Mouse (Mus musculus): Measurements from ENCODE around the gene Ddah1.

DNA sequence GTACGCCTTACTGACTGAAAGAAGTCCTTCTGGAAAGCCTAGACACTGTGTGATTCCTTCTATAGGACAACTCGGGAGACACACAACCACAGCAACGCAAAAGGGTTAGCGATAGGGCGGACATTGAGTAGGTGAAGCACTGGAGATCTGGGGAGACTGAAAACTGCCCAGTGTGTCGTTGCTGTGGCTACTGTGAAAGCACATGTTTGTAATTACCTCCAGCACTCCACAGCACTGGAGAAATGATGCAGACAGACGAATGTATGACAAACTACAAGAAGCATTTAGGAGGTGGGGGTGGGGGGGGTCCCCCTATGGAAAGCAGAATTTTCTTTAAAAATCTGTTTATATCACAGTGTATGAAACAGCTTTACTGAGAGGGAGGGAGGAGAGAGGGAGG lies 37.4 kb downstream of the Ddah1 start:
- no peak for TF ChIP-seq CTCF (IDR thresholded peaks at IDR 0.05; ENCODE audit: borderline replicate concordance, extremely low read depth, insufficient read depth, insufficient read length)
- no peak for TF ChIP-seq POLR2A (IDR thresholded peaks at IDR 0.05; ENCODE audit: borderline replicate concordance, extremely low read depth, insufficient read depth, insufficient read length, poor library complexity, severe bottlenecking)

Measured in brain, embryonic 14.5 days (tissue).